8 mouse cellular contexts compared by ENCODE assay signal in the genomic region with DNA sequence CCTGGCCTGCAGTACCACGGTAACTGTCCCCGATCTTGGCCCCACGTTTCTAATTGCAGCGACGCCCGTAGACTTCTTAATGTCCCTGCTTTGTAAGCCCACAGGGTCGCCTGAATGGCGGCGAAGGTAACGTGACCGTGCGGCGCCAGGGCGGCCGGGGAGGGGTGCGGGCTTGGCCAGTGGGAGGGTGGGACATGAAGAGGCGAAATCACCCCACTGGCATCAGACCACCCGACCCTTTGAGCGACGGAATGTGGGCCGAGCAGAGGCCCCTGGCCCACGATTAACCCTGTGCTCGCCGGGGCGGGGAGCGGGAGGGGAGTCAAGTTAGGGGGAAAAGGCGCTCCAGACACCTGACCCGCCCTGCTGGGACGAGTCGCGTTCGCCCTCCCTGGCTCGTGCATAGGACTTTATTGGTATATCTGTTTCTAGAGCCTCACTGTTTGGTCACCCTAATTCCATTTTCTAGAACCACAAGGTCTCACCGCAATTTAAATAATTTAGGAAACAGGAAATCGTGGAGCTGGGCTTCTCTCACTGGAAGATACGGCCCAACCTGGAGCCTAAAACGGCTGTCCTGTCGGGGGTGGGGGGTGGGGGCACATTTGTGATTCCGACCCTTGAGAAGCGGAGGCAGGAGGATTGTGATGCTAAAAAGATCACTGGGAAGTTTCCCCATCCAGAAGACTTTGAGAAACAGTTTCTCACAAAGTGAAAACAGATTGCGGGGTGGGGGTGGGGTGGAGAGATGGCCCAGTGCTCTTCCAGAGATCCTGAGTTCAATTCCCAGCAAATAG. TPM values are rescaled to one million over a fixed set of nuclear protein-coding genes. Genes with fewer than 3 reads are reported as not detected.
DNase-seq lines count a peak whose midpoint lies in the region; ATAC-seq and TF ChIP-seq lines count a peak whose summit lies in the region.

No protein-coding gene starts in this region.

- DNase-seq in kidney, adult 9 months = no peak
- DNase-seq in limb, embryonic 14.5 days (ENCODE audit: low spot score) = peak; percentile 44
- no peak for DNase-seq in spleen, postnatal 14 days (ENCODE audit: low spot score in 2 of 2)

- no peak overlapping the region for H3K27ac ChIP-seq in kidney, embryonic 14.5 days (ENCODE audit: low read depth, low read length)
- H3K27ac ChIP-seq in bone marrow, adult 2 months (ENCODE audit: control insufficient read depth, insufficient read depth, low read depth, low read length, poor library complexity) = no peak overlapping the region
- H3K27ac ChIP-seq in forebrain, embryonic 12.5 days = peak overlapping the region; percentile 84
- H3K27ac ChIP-seq in hindbrain, embryonic 16.5 days (ENCODE audit: low read depth, low read length) = peak overlapping the region; percentile 55
- no peak overlapping the region for H3K27ac ChIP-seq in limb, embryonic 14.5 days (replicated peaks; ENCODE audit: low read depth, low read length)

- H3K9me3 ChIP-seq in kidney, embryonic 14.5 days (ENCODE audit: control insufficient read depth, low read length) = no peaks in the 10 kb centered on the region
- H3K9me3 ChIP-seq in forebrain, embryonic 12.5 days = no peaks in the 10 kb centered on the region
- H3K9me3 ChIP-seq in hindbrain, embryonic 16.5 days (ENCODE audit: control insufficient read depth, low read length) = no peaks in the 10 kb centered on the region
- no peaks in the 10 kb centered on the region for H3K9me3 ChIP-seq in limb, embryonic 14.5 days (ENCODE audit: control insufficient read depth, low read length)

- peak overlapping the region; percentile 59 for H3K4me3 ChIP-seq in kidney, embryonic 14.5 days (ENCODE audit: low read length)
- H3K4me3 ChIP-seq in bone marrow, adult 2 months (replicated peaks; ENCODE audit: control insufficient read depth, low read depth, low read length) = peak overlapping the region; percentile 55
- H3K4me3 ChIP-seq in forebrain, embryonic 12.5 days (replicated peaks) = peak overlapping the region; percentile 49
- peak overlapping the region; percentile 41 for H3K4me3 ChIP-seq in hindbrain, embryonic 16.5 days (ENCODE audit: low read length)
- peak overlapping the region; percentile 49 for H3K4me3 ChIP-seq in limb, embryonic 14.5 days (replicated peaks; ENCODE audit: low read length)
- no peak overlapping the region for H3K4me3 ChIP-seq in myocyte

- no peaks in the 10 kb centered on the region for H3K4me1 ChIP-seq in kidney, embryonic 14.5 days (ENCODE audit: control insufficient read depth, insufficient read depth, low read length)
- no peaks in the 10 kb centered on the region for H3K4me1 ChIP-seq in bone marrow, adult 2 months (ENCODE audit: control insufficient read depth, insufficient read depth, low read length)
- peaks cover 17% of the 10 kb centered on the region for H3K4me1 ChIP-seq in forebrain, embryonic 12.5 days
- H3K4me1 ChIP-seq in hindbrain, embryonic 16.5 days (ENCODE audit: control insufficient read depth, insufficient read depth, low read depth, low read length) = peaks cover 6% of the 10 kb centered on the region
- no peaks in the 10 kb centered on the region for H3K4me1 ChIP-seq in limb, embryonic 14.5 days (ENCODE audit: control insufficient read depth, insufficient read depth, low read length)

- peak overlapping the region; percentile 68 for H3K9ac ChIP-seq in kidney, embryonic 14.5 days (ENCODE audit: low read depth, low read length)
- H3K9ac ChIP-seq in forebrain, embryonic 12.5 days = peak overlapping the region; percentile 67
- peak overlapping the region; percentile 66 for H3K9ac ChIP-seq in hindbrain, embryonic 16.5 days (ENCODE audit: low read depth, low read length)
- peak overlapping the region; percentile 71 for H3K9ac ChIP-seq in limb, embryonic 14.5 days (ENCODE audit: low read depth, low read length, severe bottlenecking)

- no peak overlapping the region for H3ac ChIP-seq in myocyte (ENCODE audit: control insufficient read depth, insufficient read length)

- 3% methylated on average over 40 of the region's 41 CpGs for WGBS in kidney, embryonic 14.5 days
- WGBS in bone marrow, adult 2 months = 4% methylated on average over 41 of the region's 41 CpGs
- 2% methylated on average over 41 of the region's 41 CpGs for WGBS in forebrain, embryonic 12.5 days
- WGBS in hindbrain, embryonic 16.5 days = 2% methylated on average over 40 of the region's 41 CpGs
- 2% methylated on average over 41 of the region's 41 CpGs for WGBS in limb, embryonic 14.5 days

- no peak for TF ChIP-seq POLR2A in bone marrow, adult 2 months (IDR thresholded peaks at IDR 0.05; ENCODE audit: borderline replicate concordance, control insufficient read depth, low read depth, low read length)
- no peak for TF ChIP-seq POLR2A in limb, embryonic 14.5 days (IDR thresholded peaks at IDR 0.05; ENCODE audit: borderline replicate concordance, extremely low read depth, insufficient read depth, insufficient read length)
- no peak for TF ChIP-seq POLR2A in myocyte (IDR thresholded peaks at IDR 0.05; ENCODE audit: insufficient read length, low read depth)

- no peaks in the 10 kb centered on the region for H3K36me3 ChIP-seq in kidney, embryonic 14.5 days (ENCODE audit: control insufficient read depth, insufficient read depth, low read length)
- H3K36me3 ChIP-seq in forebrain, embryonic 12.5 days (replicated peaks) = no peaks in the 10 kb centered on the region
- no peaks in the 10 kb centered on the region for H3K36me3 ChIP-seq in hindbrain, embryonic 16.5 days (ENCODE audit: control insufficient read depth, insufficient read depth, low read length)
- no peaks in the 10 kb centered on the region for H3K36me3 ChIP-seq in limb, embryonic 14.5 days (ENCODE audit: control insufficient read depth, insufficient read depth, low read length)
- no peaks in the 10 kb centered on the region for H3K36me3 ChIP-seq in myocyte (ENCODE audit: control insufficient read depth, insufficient read depth)

- peak; percentile 83 for ATAC-seq in kidney, embryonic 14.5 days (ENCODE audit: low FRiP score, low TSS enrichment)
- ATAC-seq in forebrain, embryonic 12.5 days (ENCODE audit: low FRiP score) = peak; percentile 94
- ATAC-seq in hindbrain, embryonic 16.5 days = peak; percentile 93
- peak; percentile 82 for ATAC-seq in limb, embryonic 14.5 days (ENCODE audit: low FRiP score, low read depth)

- no peaks in the 10 kb centered on the region for H3K27me3 ChIP-seq in kidney, embryonic 14.5 days (ENCODE audit: control insufficient read depth, insufficient read depth, low read length)
- no peaks in the 10 kb centered on the region for H3K27me3 ChIP-seq in forebrain, embryonic 12.5 days
- no peaks in the 10 kb centered on the region for H3K27me3 ChIP-seq in hindbrain, embryonic 16.5 days (replicated peaks; ENCODE audit: control insufficient read depth, insufficient read depth, low read length)
- H3K27me3 ChIP-seq in limb, embryonic 14.5 days (ENCODE audit: control insufficient read depth, insufficient read depth, low read length) = no peaks in the 10 kb centered on the region
- no peaks in the 10 kb centered on the region for H3K27me3 ChIP-seq in myocyte (ENCODE audit: control insufficient read depth, insufficient read depth, insufficient read length)

- no peaks in the 10 kb centered on the region for H3K79me2 ChIP-seq in myocyte (ENCODE audit: control insufficient read depth, insufficient read depth)

- H3K4me2 ChIP-seq in kidney, embryonic 14.5 days (replicated peaks; ENCODE audit: low read depth, low read length) = peak overlapping the region; percentile 88
- peak overlapping the region; percentile 71 for H3K4me2 ChIP-seq in forebrain, embryonic 12.5 days
- peak overlapping the region; percentile 60 for H3K4me2 ChIP-seq in hindbrain, embryonic 16.5 days (ENCODE audit: low read length)
- H3K4me2 ChIP-seq in limb, embryonic 14.5 days (replicated peaks; ENCODE audit: low read depth, low read length, severe bottlenecking) = peak overlapping the region; percentile 72
- peak overlapping the region; percentile 16 for H3K4me2 ChIP-seq in myocyte (ENCODE audit: low read depth)

- no peak for TF ChIP-seq CTCF in bone marrow, adult 2 months (IDR thresholded peaks at IDR 0.05; ENCODE audit: control insufficient read depth, insufficient read depth, low read length)

TF ChIP-seq in myocyte, 11 proteins besides CTCF, POLR2A, EP300 and RAD21:
- TF ChIP-seq MYOG (IDR thresholded peaks at IDR 0.05; ENCODE audit: control insufficient read depth in 1 of 3, insufficient read depth in 1 of 3, insufficient read length in 2 of 3, low read depth in 2 of 3) = no peak
TF ChIP-seq in myocyte: peak in this region for 0.

RNA-seq across cellular contexts. Expression of gene Fgfbp3, which starts 15.0 kb away (rescaled TPM):
- polyA plus RNA-seq in kidney, embryonic 14.5 days (2014; fragmentation: Nextera tagmentation; extraction: Ambion mirVana) = 4.9 and 6.0 TPM in 2 replicates
- polyA plus RNA-seq in bone marrow, adult 2 months (2011; ENCODE audit: insufficient read depth, insufficient read length, low replicate concordance, missing spikeins) = not detected in 2 replicates
- polyA plus RNA-seq in forebrain, embryonic 12.5 days (2016; fragmentation: Nextera tagmentation; extraction: Ambion mirVana) = 34.2 and 40.5 TPM in 2 replicates
- 28.2 and 44.1 TPM in 2 replicates for polyA plus RNA-seq in hindbrain, embryonic 16.5 days (2015; fragmentation: Nextera tagmentation; extraction: Ambion mirVana)
- polyA plus RNA-seq in limb, embryonic 14.5 days (2012; rRNA removed) = 5.7 and 6.6 TPM in 2 replicates
- polyA plus RNA-seq in limb, embryonic 14.5 days (2014; fragmentation: Nextera tagmentation; extraction: Ambion mirVana) = 4.5 and 6.2 TPM in 2 replicates
- 1.1 TPM for polyA plus RNA-seq in myocyte (2012; fragmentation: generic; extraction: Trizol)

RNA-seq across cellular contexts. Expression of gene Btaf1, which starts 21.5 kb away (rescaled TPM):
- polyA plus RNA-seq in kidney, embryonic 14.5 days (2014; fragmentation: Nextera tagmentation; extraction: Ambion mirVana) = 9.1 and 19.0 TPM in 2 replicates
- 11.1 and 11.4 TPM in 2 replicates for polyA plus RNA-seq in bone marrow, adult 2 months (2011; ENCODE audit: insufficient read depth, insufficient read length, low replicate concordance, missing spikeins)
- polyA plus RNA-seq in forebrain, embryonic 12.5 days (2016; fragmentation: Nextera tagmentation; extraction: Ambion mirVana) = 20.3 and 20.9 TPM in 2 replicates
- polyA plus RNA-seq in hindbrain, embryonic 16.5 days (2015; fragmentation: Nextera tagmentation; extraction: Ambion mirVana) = 6.6 and 8.7 TPM in 2 replicates
- 13.2 and 13.6 TPM in 2 replicates for polyA plus RNA-seq in limb, embryonic 14.5 days (2012; rRNA removed)
- polyA plus RNA-seq in limb, embryonic 14.5 days (2014; fragmentation: Nextera tagmentation; extraction: Ambion mirVana) = 13.2 and 14.8 TPM in 2 replicates
- 4.8 TPM for polyA plus RNA-seq in myocyte (2012; fragmentation: generic; extraction: Trizol)

Comparison
In these comparisons a context has a peak if more than half of its experiments do, and no peak if none do; other contexts are left out.
1. H3K27ac ChIP-seq: peak in forebrain, embryonic 12.5 days (single experiment) and hindbrain, embryonic 16.5 days (single experiment); none in kidney, embryonic 14.5 days (single experiment), bone marrow, adult 2 months (single experiment) and limb, embryonic 14.5 days (single experiment).
2. H3K4me2 ChIP-seq: peak in every context shown above with its lines; median percentile 88 in kidney, embryonic 14.5 days; 72 in limb, embryonic 14.5 days; 71 in forebrain, embryonic 12.5 days; 60 in hindbrain, embryonic 16.5 days; 16 in myocyte.
3. Peak in every context shown above with its lines, with median percentiles within 50 percentile points of each other: ATAC-seq and H3K9ac ChIP-seq.